Mouse (Mus musculus): ENCODE results near the gene Wfdc2. TPM values are rescaled to one million over a fixed set of nuclear protein-coding genes. Genes with fewer than 3 reads are reported as not detected.

Wfdc2 gene
- total and polyA plus RNA-seq, 2 experiments from 2014 or later: 0.38 to 1.9 TPM

- 87% methylated on average over 7 of the region's 7 CpGs for WGBS
- Histone ChIP-seq H3K27me3 (ENCODE audit: insufficient read depth, low read length) (no peaks in the 10 kb centered on the region), H3K4me3 (ENCODE audit: low read depth, low read length) (no peak overlapping the region), H3K27ac (ENCODE audit: low read depth, low read length) (no peak overlapping the region), H3K4me2 (ENCODE audit: low read depth, low read length, poor library complexity, severe bottlenecking) (no peak overlapping the region), H3K36me3 (ENCODE audit: insufficient read depth, low read length) (no peaks in the 10 kb centered on the region), H3K4me1 (ENCODE audit: insufficient read depth, low read length) (no peaks in the 10 kb centered on the region), H3K9me3 (ENCODE audit: low read length) (no peaks in the 10 kb centered on the region), H3K9ac (replicated peaks; ENCODE audit: low read length, poor library complexity, severe bottlenecking) (no peak overlapping the region)
- no peak for TF ChIP-seq CTCF (IDR thresholded peaks at IDR 0.05)
- DNase-seq (ENCODE audit: low spot score) (no peak), ATAC-seq (ENCODE audit: low FRiP score) (no peak)
Observed at GRCm38 (mm10) chr2:164542598-164542997, 19.6 kb upstream of the Wfdc2 start.

DNA sequence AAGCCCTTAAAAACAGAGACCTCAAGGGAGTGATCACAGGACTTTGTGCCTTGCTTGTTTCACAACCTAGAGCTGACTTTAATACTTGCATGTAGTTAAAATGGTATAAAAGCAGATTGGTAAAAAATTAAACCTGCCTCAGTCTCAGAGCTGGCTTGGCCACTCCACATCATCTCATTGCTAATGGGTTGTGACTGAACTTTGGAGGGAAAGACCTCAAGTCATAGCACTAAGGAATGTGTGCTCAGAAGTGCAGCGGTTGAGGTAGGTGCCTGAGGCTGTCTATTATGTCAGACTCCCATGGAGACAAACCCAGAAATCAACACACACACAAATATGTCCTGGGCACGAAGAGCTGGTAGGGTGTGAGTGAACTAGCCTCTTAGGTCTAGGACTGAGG, 18.5 kb upstream of the Wfdc2 start:
- H3K9me3 ChIP-seq (ENCODE audit: low read length): no peaks in the 10 kb centered on the region
- TF ChIP-seq CTCF (IDR thresholded peaks at IDR 0.05): no peak
- H3K36me3 ChIP-seq (ENCODE audit: insufficient read depth, low read length): no peaks in the 10 kb centered on the region
- no peak overlapping the region for H3K4me3 ChIP-seq (ENCODE audit: low read depth, low read length)
- no peaks in the 10 kb centered on the region for H3K4me1 ChIP-seq (ENCODE audit: insufficient read depth, low read length)
- H3K9ac ChIP-seq (replicated peaks; ENCODE audit: low read length, poor library complexity, severe bottlenecking): no peak overlapping the region
- 76% methylated on average over 2 of the region's 2 CpGs for WGBS
- ATAC-seq (ENCODE audit: low FRiP score): no peak
- no peaks in the 10 kb centered on the region for H3K27me3 ChIP-seq (ENCODE audit: insufficient read depth, low read length)
- no peak overlapping the region for H3K4me2 ChIP-seq (ENCODE audit: low read depth, low read length, poor library complexity, severe bottlenecking)
- DNase-seq (ENCODE audit: low spot score): no peak
- H3K27ac ChIP-seq (ENCODE audit: low read depth, low read length): no peak overlapping the region

DNA sequence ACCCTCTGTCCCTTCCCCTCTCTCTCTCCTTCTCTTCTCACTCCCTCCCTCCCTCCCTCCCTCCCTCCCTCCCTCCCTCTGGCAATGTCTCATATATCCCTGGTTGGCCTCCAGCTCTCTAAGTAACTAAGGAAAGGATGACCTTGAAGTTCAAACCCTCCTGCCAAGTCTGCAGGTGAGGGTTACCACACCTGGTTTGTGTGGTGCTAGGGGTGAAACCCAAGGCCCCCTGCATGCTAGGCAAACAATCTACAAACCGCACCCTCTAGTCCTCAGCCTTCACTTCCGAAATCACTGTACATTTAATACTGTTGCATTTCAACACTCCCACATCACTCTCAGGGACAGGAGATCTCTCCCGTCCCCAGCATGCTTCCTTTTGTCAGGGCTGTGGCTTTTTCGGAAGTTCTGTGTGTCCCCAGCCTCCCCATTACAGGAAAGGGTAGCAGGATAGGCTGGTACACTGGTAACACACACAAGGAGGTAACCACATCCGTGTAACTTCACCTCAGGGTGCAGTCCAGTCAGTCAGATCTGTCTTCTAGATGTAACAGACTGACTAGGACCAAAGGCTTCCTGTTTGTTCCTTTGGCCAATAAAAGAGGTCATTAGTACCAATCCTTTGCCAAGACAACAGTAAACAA, 17.6 kb upstream of the Wfdc2 start:
- H3K4me2 ChIP-seq (ENCODE audit: low read depth, low read length, poor library complexity, severe bottlenecking): no peak overlapping the region
- H3K9ac ChIP-seq (replicated peaks; ENCODE audit: low read length, poor library complexity, severe bottlenecking): no peak overlapping the region
- no peak for TF ChIP-seq CTCF (IDR thresholded peaks at IDR 0.05)
- H3K4me3 ChIP-seq (ENCODE audit: low read depth, low read length): no peak overlapping the region
- H3K4me1 ChIP-seq (ENCODE audit: insufficient read depth, low read length): no peaks in the 10 kb centered on the region
- no peaks in the 10 kb centered on the region for H3K36me3 ChIP-seq (ENCODE audit: insufficient read depth, low read length)
- H3K27ac ChIP-seq (ENCODE audit: low read depth, low read length): no peak overlapping the region
- WGBS: 55% methylated on average over 5 of the region's 5 CpGs
- DNase-seq (ENCODE audit: low spot score): no peak
- no peak for ATAC-seq (ENCODE audit: low FRiP score)
- no peaks in the 10 kb centered on the region for H3K27me3 ChIP-seq (ENCODE audit: insufficient read depth, low read length)
- H3K9me3 ChIP-seq (ENCODE audit: low read length): no peaks in the 10 kb centered on the region

DNA sequence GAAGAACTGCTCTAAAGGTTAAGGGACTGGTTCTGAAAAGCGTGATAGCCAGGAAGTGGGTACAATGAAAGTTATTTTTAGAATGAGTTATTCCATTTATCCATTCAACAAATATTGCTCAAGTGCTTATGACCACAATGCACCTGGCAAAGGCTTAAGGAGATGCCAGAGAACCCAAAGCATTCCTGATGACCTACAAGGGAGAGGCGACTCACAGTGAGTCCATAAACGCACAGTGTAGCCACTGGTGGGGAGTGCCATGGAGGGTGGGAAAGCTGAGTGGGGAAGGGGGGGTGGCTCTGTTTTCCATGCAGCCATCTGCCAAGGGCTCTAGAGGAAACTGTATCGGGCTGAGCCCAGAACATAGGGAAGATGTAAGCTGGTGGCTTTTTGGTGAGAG, 12.9 kb upstream of the Wfdc2 start:
- H3K4me1 ChIP-seq (ENCODE audit: insufficient read depth, low read length): no peaks in the 10 kb centered on the region; the same call in 1 of the 2 replicates
- no peak overlapping the region for H3K4me2 ChIP-seq (ENCODE audit: low read depth, low read length, poor library complexity, severe bottlenecking)
- no peak overlapping the region for H3K27ac ChIP-seq (ENCODE audit: low read depth, low read length)
- ATAC-seq (ENCODE audit: low FRiP score) (no peak), DNase-seq (ENCODE audit: low spot score) (no peak)
- no peaks in the 10 kb centered on the region for H3K27me3 ChIP-seq (ENCODE audit: insufficient read depth, low read length)
- no peaks in the 10 kb centered on the region for H3K9me3 ChIP-seq (ENCODE audit: low read length)
- H3K9ac ChIP-seq (replicated peaks; ENCODE audit: low read length, poor library complexity, severe bottlenecking): no peak overlapping the region
- no peaks in the 10 kb centered on the region for H3K36me3 ChIP-seq (ENCODE audit: insufficient read depth, low read length)
- H3K4me3 ChIP-seq (ENCODE audit: low read depth, low read length): no peak overlapping the region
- TF ChIP-seq CTCF (IDR thresholded peaks at IDR 0.05): no peak
- WGBS: 39% methylated on average over 4 of the region's 4 CpGs

- WGBS: 10% methylated on average over 10 of the region's 10 CpGs
- H3K4me2 ChIP-seq (ENCODE audit: low read depth, low read length, poor library complexity, severe bottlenecking): peak overlapping the region; percentile 4; the same call in 1 of the 2 replicates
Observed at GRCm38 (mm10) chr2:164549963-164550894, 12.0 kb upstream of the Wfdc2 start.

DNA sequence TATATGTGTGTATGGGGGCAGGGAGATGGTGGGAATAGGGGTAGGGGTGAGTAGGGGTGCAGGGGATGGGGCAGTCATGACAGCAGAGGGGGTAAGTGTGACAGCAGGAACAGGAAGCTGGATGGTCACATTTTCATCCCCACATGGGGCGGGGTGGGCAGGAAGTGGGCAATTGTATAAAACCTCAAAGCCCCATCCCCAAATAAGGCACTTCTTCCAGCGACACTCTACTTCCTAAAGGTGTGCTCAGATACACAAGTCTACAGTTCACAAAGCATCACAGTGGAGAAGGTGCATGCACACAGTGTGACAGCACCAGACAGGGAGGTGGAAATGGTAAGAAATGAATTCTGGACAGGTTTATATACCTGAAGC, 11.3 kb upstream of the Wfdc2 start:
- ATAC-seq (ENCODE audit: low FRiP score) (no peak), DNase-seq (ENCODE audit: low spot score) (no peak)
- no peak overlapping the region for H3K9ac ChIP-seq (replicated peaks; ENCODE audit: low read length, poor library complexity, severe bottlenecking)
- no peaks in the 10 kb centered on the region for H3K27me3 ChIP-seq (ENCODE audit: insufficient read depth, low read length)
- no peak overlapping the region for H3K4me2 ChIP-seq (ENCODE audit: low read depth, low read length, poor library complexity, severe bottlenecking)
- H3K4me3 ChIP-seq (ENCODE audit: low read depth, low read length): no peak overlapping the region
- no peaks in the 10 kb centered on the region for H3K36me3 ChIP-seq (ENCODE audit: insufficient read depth, low read length)
- no peak for TF ChIP-seq CTCF (IDR thresholded peaks at IDR 0.05)
- no peaks in the 10 kb centered on the region; the same call in 1 of the 2 replicates for H3K4me1 ChIP-seq (ENCODE audit: insufficient read depth, low read length)
- 74% methylated on average over 2 of the region's 2 CpGs for WGBS
- no peaks in the 10 kb centered on the region for H3K9me3 ChIP-seq (ENCODE audit: low read length)
- no peak overlapping the region for H3K27ac ChIP-seq (ENCODE audit: low read depth, low read length)

More at GRCm38 (mm10) chr2:164549963-164550894, 12.0 kb upstream of the Wfdc2 start:
- no peak for TF ChIP-seq CTCF (IDR thresholded peaks at IDR 0.05)
- peak; percentile 11 for DNase-seq (ENCODE audit: low spot score)
- H3K9ac ChIP-seq (replicated peaks; ENCODE audit: low read length, poor library complexity, severe bottlenecking): no peak overlapping the region
- no peaks in the 10 kb centered on the region for H3K9me3 ChIP-seq (ENCODE audit: low read length)
- H3K36me3 ChIP-seq (ENCODE audit: insufficient read depth, low read length): no peaks in the 10 kb centered on the region
- no peaks in the 10 kb centered on the region; the same call in 1 of the 2 replicates for H3K4me1 ChIP-seq (ENCODE audit: insufficient read depth, low read length)
- ATAC-seq (ENCODE audit: low FRiP score): peak; percentile 38; the same call in 1 of the 2 replicates
- no peak overlapping the region for H3K4me3 ChIP-seq (ENCODE audit: low read depth, low read length)
- no peak overlapping the region for H3K27ac ChIP-seq (ENCODE audit: low read depth, low read length)
- H3K27me3 ChIP-seq (ENCODE audit: insufficient read depth, low read length): no peaks in the 10 kb centered on the region
